ENCODE assay signal across 12 mouse cellular contexts in the genomic region with DNA sequence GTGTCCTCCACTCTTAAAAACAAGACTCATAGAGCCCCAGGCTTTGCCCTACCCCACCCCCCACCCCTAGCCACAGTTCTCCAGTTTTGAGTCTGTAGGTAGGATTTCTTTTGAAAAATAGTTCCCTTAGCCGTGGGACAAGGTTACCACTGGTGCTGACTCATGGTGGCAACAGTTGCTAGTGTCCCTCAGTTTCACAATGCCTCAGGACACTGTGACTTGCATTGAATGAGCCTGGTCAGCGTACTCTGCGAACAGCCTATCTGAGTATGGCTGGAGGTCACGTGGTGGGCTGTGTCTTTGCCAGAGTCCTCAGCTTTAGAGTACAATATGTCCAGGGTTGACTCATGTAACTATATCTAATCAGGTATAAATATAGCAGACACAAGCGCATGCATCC.
DNase-seq lines count a peak whose midpoint lies in the region; ATAC-seq and TF ChIP-seq lines count a peak whose summit lies in the region.
"Had no signal": no experiment of that assay in that cellular context is flagged by ENCODE, and none has a peak within 500 bp of the region (broad histone marks: within the 10 kb centered on the region; RNA-seq: fewer than 3 reads in every experiment).

No protein-coding gene starts in this region.

- H3K4me3 ChIP-seq in heart, embryonic 16.5 days (ENCODE audit: low read length) = no peak overlapping the region
- H3K4me3 ChIP-seq in left cerebral cortex, adult 2 months = no peak overlapping the region
- H3K4me3 ChIP-seq: liver, embryonic 13.5 days had no signal

- H3K27ac ChIP-seq in heart, embryonic 16.5 days (ENCODE audit: low read length) = peak overlapping the region; percentile 57; the same call in 1 of the 2 replicates
- H3K27ac ChIP-seq in left cerebral cortex, adult 2 months = no peak overlapping the region
- H3K27ac ChIP-seq: liver, embryonic 13.5 days had no signal

- TF ChIP-seq CTCF in left cerebral cortex, adult 2 months (IDR thresholded peaks at IDR 0.05) = no peak

- H3K4me2 ChIP-seq in heart, embryonic 16.5 days (ENCODE audit: low read depth, low read length) = peak overlapping the region; percentile 20; the same call in 1 of the 2 replicates
- H3K4me2 ChIP-seq: liver, embryonic 13.5 days had no signal

- H3K9ac ChIP-seq in heart, embryonic 16.5 days (ENCODE audit: low read length) = no peak overlapping the region
- H3K9ac ChIP-seq: liver, embryonic 13.5 days had no signal

- H3K9me3 ChIP-seq in heart, embryonic 16.5 days (replicated peaks; ENCODE audit: control insufficient read depth, low read length) = no peaks in the 10 kb centered on the region
- H3K9me3 ChIP-seq: liver, embryonic 13.5 days had no signal

- WGBS in heart, embryonic 16.5 days = 51% methylated on average over 5 of the region's 5 CpGs

- peaks cover 4% of the 10 kb centered on the region for H3K4me1 ChIP-seq in heart, embryonic 16.5 days (ENCODE audit: control insufficient read depth, insufficient read depth, low read length)
- H3K4me1 ChIP-seq: liver, embryonic 13.5 days had no signal

- intact Hi-C loops in left cerebral cortex, adult 2 months (cut with DNase I) = no loop called here

- no peaks in the 10 kb centered on the region for H3K27me3 ChIP-seq in heart, embryonic 16.5 days (ENCODE audit: control insufficient read depth, insufficient read depth, low read length)
- H3K27me3 ChIP-seq: liver, embryonic 13.5 days had no signal

- ATAC-seq in heart, embryonic 16.5 days (replicated peaks; ENCODE audit: extremely low read depth, insufficient read depth, low FRiP score) = peak; percentile 84

- peak; percentile 87 for DNase-seq in gastrocnemius, adult 18-20 months (ENCODE audit: low spot score)
- DNase-seq in gastrocnemius, postnatal 4 days (ENCODE audit: low spot score in 2 of 2) = no peak
- peak; percentile 86 for DNase-seq in 416B (ENCODE audit: low read depth)
- DNase-seq in adrenal gland, postnatal 25 days = peak; percentile 65
- no peak for DNase-seq in left cerebral cortex, adult 18-20 months (ENCODE audit: low spot score in 2 of 2)
- DNase-seq in left cerebral cortex, adult 8-10 months (ENCODE audit: low spot score in 2 of 2) = no peak
- no peak for DNase-seq in left cerebral cortex, adult 2 months (ENCODE audit: extremely low spot score in 1 of 2, low spot score in 2 of 2)
- DNase-seq: cerebellum, adult 11-12 months; kidney, postnatal 36 days; liver, embryonic 13.5 days; lung, postnatal 36 days had no signal

- H3K36me3 ChIP-seq in heart, embryonic 16.5 days (ENCODE audit: control insufficient read depth, insufficient read depth) = no peaks in the 10 kb centered on the region

Comparison
In these comparisons a context has a peak if more than half of its experiments do, and no peak if none do; other contexts are left out.
1. DNase-seq: peak in gastrocnemius, adult 18-20 months (single experiment), 416B (single experiment) and adrenal gland, postnatal 25 days (single experiment); none in gastrocnemius, postnatal 4 days (0 of 2), left cerebral cortex, adult 18-20 months (0 of 2), left cerebral cortex, adult 8-10 months (0 of 2) and left cerebral cortex, adult 2 months (0 of 2).